Comparison of ENCODE assay signal across 8 mouse cellular contexts in the genomic region with DNA sequence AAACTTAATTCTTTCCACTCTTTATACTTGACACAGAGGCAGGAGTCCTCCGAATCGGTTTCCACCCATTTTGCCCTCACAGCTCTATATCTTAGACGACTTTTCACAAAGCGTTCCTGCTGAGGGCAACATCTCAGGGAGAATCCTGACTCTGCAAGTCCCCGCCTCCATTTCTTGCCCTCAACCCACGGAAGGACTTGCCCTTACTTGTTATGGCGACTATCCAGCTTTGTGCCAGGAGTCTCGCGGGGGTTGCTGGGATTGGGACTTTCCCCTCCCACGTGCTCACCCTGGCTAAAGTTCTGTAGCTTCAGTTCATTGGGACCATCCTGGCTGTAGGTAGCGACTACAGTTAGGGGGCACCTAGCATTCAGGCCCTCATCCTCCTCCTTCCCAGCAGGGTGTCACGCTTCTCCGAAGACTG. TPM values are rescaled to one million over a fixed set of nuclear protein-coding genes. Genes with fewer than 3 reads are reported as not detected.
A peak's percentile ranks its signal among the peaks of the same experiment; 100 is the strongest.
DNase-seq lines count a peak whose midpoint lies in the region; ATAC-seq and TF ChIP-seq lines count a peak whose summit lies in the region.

A gene (minus strand): TSS at position 165 of the 424 bp plus-strand sequence.
A gene (plus strand): TSS at position 269 of the 424 bp plus-strand sequence.

- peak; percentile 84; the same call in 1 of the 2 replicates for TF ChIP-seq POLR2A in lung, adult 2 months (IDR thresholded peaks at IDR 0.05; ENCODE audit: borderline replicate concordance, extremely low read depth, low read depth, low read length)

- H3K9ac ChIP-seq in ES-E14 (ENCODE audit: insufficient read depth, low read depth, low read length, poor library complexity, severe bottlenecking), result peak within 1 kb of the TSS; percentile 98
- peak within 1 kb of the TSS; percentile 88 for H3K9ac ChIP-seq in forebrain, embryonic 15.5 days (replicated peaks)

- intact Hi-C loops in heart, postnatal 25 days (cut with DNase I), result loop anchor here (2.0 kb wide), 1 partner anchor 25 kb away; a partner anchor contains a TSS

- H3K4me1 ChIP-seq in ES-E14 (ENCODE audit: control insufficient read depth in 2 of 2, insufficient read depth in 2 of 2, low read length in 2 of 2, poor library complexity in 1 of 2), result peaks cover 9 to 19% of the 10 kb centered on the region in 2 experiments
- H3K4me1 ChIP-seq in forebrain, embryonic 15.5 days, result peaks cover 52% of the 10 kb centered on the region
- H3K4me1 ChIP-seq in lung, adult 2 months (ENCODE audit: control insufficient read depth, insufficient read depth, low read length), result peaks cover 10% of the 10 kb centered on the region

- peaks cover 22% of the 10 kb centered on the region for H3K36me3 ChIP-seq in ES-E14 (ENCODE audit: control insufficient read depth, insufficient read depth, low read length, poor library complexity, severe bottlenecking)
- no peaks in the 10 kb centered on the region for H3K36me3 ChIP-seq in forebrain, embryonic 15.5 days

- peak; percentile 40 for ATAC-seq in forebrain, embryonic 15.5 days (replicated peaks)
- peak; percentile 77 for ATAC-seq in neutrophil, adult 5-6 weeks (ENCODE audit: extremely low read depth, insufficient number of reproducible peaks, low FRiP score, poor library complexity, severe bottlenecking)

- H3K4me3 ChIP-seq in ES-E14 (ENCODE audit: insufficient read depth in 1 of 2, low read depth in 1 of 2, low read length in 2 of 2, poor library complexity in 1 of 2, severe bottlenecking in 1 of 2), result peak within 1 kb of the TSS; percentile 90 to 97
- H3K4me3 ChIP-seq in forebrain, embryonic 15.5 days, result peak within 1 kb of the TSS; percentile 75
- peak within 1 kb of the TSS; percentile 91 for H3K4me3 ChIP-seq in lung, adult 2 months (replicated peaks; ENCODE audit: extremely low read depth, low read depth, low read length)

- TF ChIP-seq CTCF in lung, adult 2 months (IDR thresholded peaks at IDR 0.05; ENCODE audit: insufficient read depth, low read length), result no peak

- in situ Hi-C loops in ES-E14 (cut with MboI; ENCODE audit: low sequenced_read_pairs in 2 of 2, unreplicated experiment in 2 of 2), result no loop called here

- DNase-seq in ES-E14 (ENCODE audit: low read depth, low spot score), result peak; percentile 89
- DNase-seq in cerebellum, adult 11-12 months, result peak; percentile 94
- peak; percentile 88 for DNase-seq in heart, postnatal 25 days (ENCODE audit: low spot score)
- peak; percentile 89 to 93 for DNase-seq in layer of hippocampus, adult 18-20 months (ENCODE audit: low spot score in 2 of 2)
- peak; percentile 87 for DNase-seq in lung, adult 2 months
- peak; percentile 86 to 92 for DNase-seq in thymus, adult 18-20 months

- peak within 1 kb of the TSS; percentile 90 for H3K4me2 ChIP-seq in forebrain, embryonic 15.5 days (replicated peaks)

- H3K27me3 ChIP-seq in forebrain, embryonic 15.5 days, result no peaks in the 10 kb centered on the region

- no peaks in the 10 kb centered on the region for H3K9me3 ChIP-seq in ES-E14 (ENCODE audit: control insufficient read depth, insufficient read depth, low read depth, low read length)
- no peaks in the 10 kb centered on the region for H3K9me3 ChIP-seq in forebrain, embryonic 15.5 days

- WGBS in forebrain, embryonic 15.5 days, result under 1% methylated on average over 13 of the region's 13 CpGs
- WGBS in lung, adult 2 months, result under 1% methylated on average over 13 of the region's 13 CpGs

- peak within 1 kb of the TSS; percentile 99 for H3K27ac ChIP-seq in ES-E14 (ENCODE audit: insufficient read depth, low read depth, low read length, poor library complexity, severe bottlenecking)
- peak within 1 kb of the TSS; percentile 96 for H3K27ac ChIP-seq in forebrain, embryonic 15.5 days (replicated peaks)

TF ChIP-seq in ES-E14, 5 proteins besides CTCF, POLR2A, EP300 and RAD21:
- TF ChIP-seq ZNF384 (IDR thresholded peaks at IDR 0.05; ENCODE audit: low read depth, low read length) (no peak), HCFC1 (IDR thresholded peaks at IDR 0.05; ENCODE audit: borderline replicate concordance, insufficient read depth, low read length) (peak; percentile 91), CHD2 (IDR thresholded peaks at IDR 0.05; ENCODE audit: low read depth, low read length) (peak; percentile 91), ZC3H11A (IDR thresholded peaks at IDR 0.05; ENCODE audit: borderline replicate concordance, low read depth, low read length) (no peak), MAFK (IDR thresholded peaks at IDR 0.05; ENCODE audit: insufficient read depth, low read depth, low read length) (0 out of 2 replicates have a peak, but pooled peaks have one; percentile 16)

RNA-seq across cellular contexts. Expression of the first gene that starts in this region (rescaled TPM):
- 30.7 and 33.0 TPM in 2 replicates for total RNA-seq in ES-E14 (2012; rRNA removed)
- 26.3 and 27.2 TPM in 2 replicates for polyA plus RNA-seq in forebrain, embryonic 15.5 days (2015; fragmentation: Nextera tagmentation; extraction: Ambion mirVana)
- 1 to 10 TPM; 4.6 to 6.1 TPM for total RNA-seq in heart, postnatal 25 days (2021)
- 10 to 100 TPM; 14.3 to 14.8 TPM for total RNA-seq in layer of hippocampus, adult 18-20 months (2021)
- 11.9 and 15.0 TPM in 2 replicates for polyA plus RNA-seq in lung, adult 2 months (2012; rRNA removed)
- total RNA-seq in neutrophil, adult 5-6 weeks (2017), result 3.8 and 8.0 TPM in 2 replicates

RNA-seq across cellular contexts. Expression of the second gene that starts in this region (rescaled TPM):
- 98.0 and 105 TPM in 2 replicates for total RNA-seq in ES-E14 (2012; rRNA removed)
- polyA plus RNA-seq in forebrain, embryonic 15.5 days (2015; fragmentation: Nextera tagmentation; extraction: Ambion mirVana), result 112 and 115 TPM in 2 replicates
- 10 to 100 TPM; 16.9 to 17.9 TPM for total RNA-seq in heart, postnatal 25 days (2021)
- total RNA-seq in layer of hippocampus, adult 18-20 months (2021), result 10 to 100 TPM; 25.5 to 26.9 TPM
- 66.8 and 75.0 TPM in 2 replicates for polyA plus RNA-seq in lung, adult 2 months (2012; rRNA removed)
- total RNA-seq in neutrophil, adult 5-6 weeks (2017), result 38.3 and 39.8 TPM in 2 replicates

Comparison
In these comparisons a context has a peak if more than half of its experiments do, and no peak if none do; other contexts are left out.
1. Peak in every context shown above with its lines: DNase-seq, ATAC-seq, H3K4me3 ChIP-seq and H3K27ac ChIP-seq.